Mouse (Mus musculus): Measurements from ENCODE around the gene Mnat1.

The Mnat1 gene

GRCm38 (mm10) chr12:73317706-73318686 lies 194.5 kb downstream of the Mnat1 start:
- DNase-seq (ENCODE audit: low read depth) = no peak

Measured in c-Kit-positive CD71-positive TER-119-negative erythroid progenitor cells, embryonic 14.5 days (primary cell).